Mouse (Mus musculus) CH12.LX (cell line): ENCODE results near the gene Samd14.

Experiments used
- CHD1 ChIP-seq: IDR thresholded peaks from 2 replicates; pipeline ENCODE4 v1.6.1; 2012; ENCODE audit warnings: low read depth, low read length, improper control_type of control experiment, inconsistent platforms
- CTCF ChIP-seq, 2 experiments: IDR thresholded peaks in 1 of 2; conservative IDR thresholded peaks in 1 of 2; 2 replicates each; pipeline ENCODE4 v1.5.1; 2011 to 2012; ENCODE audit warnings: low read depth in 2 of 2, low read length in 2 of 2, improper control_type of control experiment in 1 of 2, inconsistent platforms in 1 of 2, mild to moderate bottlenecking in 1 of 2, moderate library complexity in 1 of 2
- EP300 ChIP-seq: IDR thresholded peaks from 2 replicates; pipeline ENCODE4 v1.6.1; 2011; ENCODE audit warnings: low read length, improper control_type of control experiment
- JUN ChIP-seq: IDR thresholded peaks from 2 replicates; pipeline ENCODE4 v1.6.1; 2011; ENCODE audit warnings: low read depth, mild to moderate bottlenecking, low read length, improper control_type of control experiment, moderate library complexity; ENCODE audit not compliant: insufficient read depth
- KAT2A ChIP-seq: IDR thresholded peaks from 2 replicates; pipeline ENCODE4 v1.6.1; 2012; ENCODE audit warnings: low read length, improper control_type of control experiment, inconsistent platforms; ENCODE audit not compliant: insufficient replicate concordance
- MEF2A ChIP-seq: IDR thresholded peaks from 2 replicates; pipeline ENCODE4 v1.6.1; 2014; ENCODE audit warnings: low read depth, mild to moderate bottlenecking, inconsistent platforms, low read length, improper control_type of control experiment, borderline replicate concordance
- POLR2A ChIP-seq: IDR thresholded peaks from 2 replicates; pipeline ENCODE4 v1.6.1; 2011; ENCODE audit warnings: low read depth, mild to moderate bottlenecking, improper control_type of control experiment, low read length
- RCOR1 ChIP-seq: conservative IDR thresholded peaks from 2 replicates; pipeline ENCODE4 v1.6.1; 2012; ENCODE audit warnings: low read depth, mild to moderate bottlenecking, inconsistent platforms, low read length, improper control_type of control experiment
- TBP ChIP-seq: conservative IDR thresholded peaks from 2 replicates; pipeline ENCODE4 v1.6.1; 2011; ENCODE audit warnings: low read depth, low read length, improper control_type of control experiment
- ZC3H11A ChIP-seq: IDR thresholded peaks from 2 replicates; pipeline ENCODE4 v1.6.1; 2012; ENCODE audit warnings: low read depth, mild to moderate bottlenecking, inconsistent platforms, low read length, improper control_type of control experiment
- ZNF384 ChIP-seq: IDR thresholded peaks from 2 replicates; pipeline ENCODE4 v1.6.1; 2012; ENCODE audit warnings: low read depth, low read length, improper control_type of control experiment, inconsistent platforms

- TF ChIP-seq CHD1 (no peak), CTCF (conservative IDR thresholded peaks at IDR 0.05 in 1 of 2, IDR thresholded peaks at IDR 0.05 in 1 of 2; ENCODE audit: low read depth in 2 of 2, low read length in 2 of 2) (no peak), RCOR1 (no peak), POLR2A (no peak), TBP (no peak), EP300 (no peak), JUN (no peak), ZNF384 (no peak), MEF2A (no peak), ZC3H11A (no peak), KAT2A (no peak)
These were observed 43.4 kb downstream of the Samd14 start for GRCm38 (mm10) chr11:95053062-95053461.
